Mouse (Mus musculus) testis, adult 2 months (tissue): Measurements from ENCODE around the gene Stx3.

Experiments used
- CTCF ChIP-seq: fragments of 200-500 bp; IDR thresholded peaks from 2 replicates; pipeline ENCODE4 v1.5.1; 2012; ENCODE audit warnings: low read depth, mild to moderate bottlenecking, inconsistent platforms, low read length, moderate library complexity; ENCODE audit not compliant: control insufficient read depth, insufficient read depth, insufficient replicate concordance
- POLR2A ChIP-seq: fragments of 200-500 bp; IDR thresholded peaks from 2 replicates; pipeline ENCODE4 v1.6.1; 2012; ENCODE audit warnings: low read depth, mild to moderate bottlenecking, inconsistent platforms, low read length, moderate library complexity; ENCODE audit not compliant: control insufficient read depth

DNA sequence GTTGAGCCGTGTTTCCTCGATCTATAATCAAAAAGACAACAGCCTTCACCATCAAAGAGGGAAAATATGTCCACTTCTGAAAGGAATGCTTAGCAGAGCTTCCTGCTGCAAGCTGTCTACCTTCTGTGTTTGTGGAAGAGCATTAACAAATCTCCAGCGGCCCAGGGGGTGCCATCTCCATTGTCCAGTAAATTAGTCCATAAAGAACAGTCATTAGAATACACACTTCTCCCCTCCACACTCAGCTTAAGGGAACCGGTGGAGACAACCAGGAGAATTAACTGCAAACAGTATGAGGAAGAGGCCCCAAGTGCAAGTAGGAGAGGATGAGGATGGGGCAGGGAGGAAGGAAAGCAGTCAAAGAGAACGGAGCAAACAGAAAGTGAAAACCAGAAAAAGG lies 27.4 kb downstream of the Stx3 start:
- TF ChIP-seq CTCF = no peak
- no peak for TF ChIP-seq POLR2A
